Comparison of ENCODE assay signal across 16 mouse cellular contexts in the genomic region with DNA sequence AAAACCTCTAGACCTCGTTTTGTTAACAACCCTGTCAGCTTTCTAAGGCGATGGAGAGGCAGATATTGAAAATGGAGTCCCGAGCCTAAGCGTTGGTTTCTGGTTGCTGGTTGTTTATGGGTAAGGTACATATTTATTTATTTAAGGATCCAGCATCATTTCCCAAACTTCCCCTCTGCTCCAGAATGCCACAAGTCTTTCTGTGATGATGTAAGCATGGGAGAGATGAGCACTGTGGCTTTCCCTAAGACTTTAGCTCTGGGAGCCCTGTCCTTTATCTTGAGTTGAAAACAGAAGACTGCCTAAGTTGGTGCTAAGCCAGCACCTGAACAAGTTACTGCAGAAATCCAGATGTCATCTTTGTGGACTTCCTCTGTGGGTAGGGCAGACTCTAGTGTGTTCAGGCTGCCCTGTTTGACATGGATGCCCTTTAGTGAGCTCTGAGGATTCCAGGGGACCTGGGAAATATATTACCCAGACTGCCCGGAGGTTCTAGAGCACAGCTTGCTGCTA. TPM values are rescaled to one million over a fixed set of nuclear protein-coding genes. Genes with fewer than 3 reads are reported as not detected.
DNase-seq lines count a peak whose midpoint lies in the region; ATAC-seq and TF ChIP-seq lines count a peak whose summit lies in the region.
"Had no signal": no experiment of that assay in that cellular context is flagged by ENCODE, and none has a peak within 500 bp of the region (broad histone marks: within the 10 kb centered on the region; RNA-seq: fewer than 3 reads in every experiment).

No protein-coding gene starts in this region.

- ATAC-seq in hindbrain, embryonic 11.5 days (ENCODE audit: low FRiP score) = no peak
- ATAC-seq in hindbrain, embryonic 14.5 days (ENCODE audit: low FRiP score) = no peak
- no peak for ATAC-seq in embryonic facial prominence, embryonic 12.5 days (ENCODE audit: insufficient number of reproducible peaks, insufficient read depth, low FRiP score, low TSS enrichment)
- no peak for ATAC-seq in limb, embryonic 15.5 days (ENCODE audit: insufficient number of reproducible peaks, low FRiP score, low TSS enrichment, low read depth)
- ATAC-seq: CD4-positive, CD25-positive, alpha-beta regulatory T cell, adult 4 months had no signal

- H3K36me3 ChIP-seq in hindbrain, embryonic 11.5 days (ENCODE audit: control insufficient read depth, insufficient read depth, low read length) = no peaks in the 10 kb centered on the region
- H3K36me3 ChIP-seq in hindbrain, embryonic 14.5 days (replicated peaks; ENCODE audit: control insufficient read depth, insufficient read depth) = no peaks in the 10 kb centered on the region
- peaks cover 5% of the 10 kb centered on the region; the same call in 1 of the 2 replicates for H3K36me3 ChIP-seq in embryonic facial prominence, embryonic 12.5 days
- no peaks in the 10 kb centered on the region for H3K36me3 ChIP-seq in limb, embryonic 15.5 days

- peak overlapping the region; percentile 46; the same call in 1 of the 2 replicates for H3K4me3 ChIP-seq in hindbrain, embryonic 11.5 days (ENCODE audit: low read depth, low read length)
- H3K4me3 ChIP-seq in hindbrain, embryonic 14.5 days (replicated peaks; ENCODE audit: low read length) = no peak overlapping the region
- H3K4me3 ChIP-seq in embryonic facial prominence, embryonic 12.5 days = peak overlapping the region; percentile 59
- peak overlapping the region; percentile 59; the same call in 1 of the 2 replicates for H3K4me3 ChIP-seq in limb, embryonic 15.5 days
- H3K4me3 ChIP-seq in lung, adult 2 months (replicated peaks; ENCODE audit: extremely low read depth, low read depth, low read length) = no peak overlapping the region

- H3K27me3 ChIP-seq in hindbrain, embryonic 11.5 days (ENCODE audit: control insufficient read depth, insufficient read depth, low read length) = peaks cover 92% of the 10 kb centered on the region
- peaks cover 97% of the 10 kb centered on the region for H3K27me3 ChIP-seq in hindbrain, embryonic 14.5 days (ENCODE audit: control insufficient read depth, insufficient read depth, low read length)
- H3K27me3 ChIP-seq in embryonic facial prominence, embryonic 12.5 days = peaks cover 43% of the 10 kb centered on the region
- peaks cover 97% of the 10 kb centered on the region for H3K27me3 ChIP-seq in limb, embryonic 15.5 days

- no peak overlapping the region for H3K27ac ChIP-seq in hindbrain, embryonic 11.5 days (ENCODE audit: low read depth, low read length)
- no peak overlapping the region for H3K27ac ChIP-seq in hindbrain, embryonic 14.5 days
- peak overlapping the region; percentile 83 for H3K27ac ChIP-seq in embryonic facial prominence, embryonic 12.5 days
- H3K27ac ChIP-seq in limb, embryonic 15.5 days = no peak overlapping the region

- no peak for TF ChIP-seq CTCF in lung, adult 2 months (IDR thresholded peaks at IDR 0.05; ENCODE audit: insufficient read depth, low read length)

- 11% methylated on average over 5 of the region's 5 CpGs for WGBS in hindbrain, embryonic 11.5 days
- 7% methylated on average over 5 of the region's 5 CpGs for WGBS in hindbrain, embryonic 14.5 days
- 15% methylated on average over 5 of the region's 5 CpGs for WGBS in embryonic facial prominence, embryonic 12.5 days
- WGBS in limb, embryonic 15.5 days = 34% methylated on average over 5 of the region's 5 CpGs
- 22% methylated on average over 5 of the region's 5 CpGs for WGBS in lung, adult 2 months

- peaks cover 14% of the 10 kb centered on the region; the same call in 1 of the 2 replicates for H3K4me1 ChIP-seq in hindbrain, embryonic 11.5 days (replicated peaks; ENCODE audit: control insufficient read depth, insufficient read depth, low read length)
- peaks cover 6% of the 10 kb centered on the region; the same call in 1 of the 2 replicates for H3K4me1 ChIP-seq in hindbrain, embryonic 14.5 days (replicated peaks; ENCODE audit: control insufficient read depth, insufficient read depth, low read length)
- peaks cover 34% of the 10 kb centered on the region for H3K4me1 ChIP-seq in embryonic facial prominence, embryonic 12.5 days
- H3K4me1 ChIP-seq in limb, embryonic 15.5 days = peaks cover 58% of the 10 kb centered on the region
- H3K4me1 ChIP-seq in lung, adult 2 months (ENCODE audit: control insufficient read depth, insufficient read depth, low read length) = peaks cover 6% of the 10 kb centered on the region

- H3K4me2 ChIP-seq in hindbrain, embryonic 11.5 days (replicated peaks; ENCODE audit: low read depth, low read length) = no peak overlapping the region
- H3K4me2 ChIP-seq in hindbrain, embryonic 14.5 days (replicated peaks) = no peak overlapping the region
- peak overlapping the region; percentile 59 for H3K4me2 ChIP-seq in embryonic facial prominence, embryonic 12.5 days (replicated peaks)
- peak overlapping the region; percentile 89; the same call in 1 of the 2 replicates for H3K4me2 ChIP-seq in limb, embryonic 15.5 days

- H3K9ac ChIP-seq in hindbrain, embryonic 11.5 days (ENCODE audit: low read depth, low read length) = no peak overlapping the region
- H3K9ac ChIP-seq in hindbrain, embryonic 14.5 days = no peak overlapping the region
- H3K9ac ChIP-seq in embryonic facial prominence, embryonic 12.5 days = peak overlapping the region; percentile 70
- H3K9ac ChIP-seq in limb, embryonic 15.5 days = no peak overlapping the region
- H3K9ac ChIP-seq: lung, embryonic 14.5 days had no signal

- peak; percentile 46 for DNase-seq in hindbrain, embryonic 11.5 days (ENCODE audit: low spot score)
- no peak for DNase-seq in hindbrain, embryonic 14.5 days (ENCODE audit: low spot score)
- peak; percentile 7 for DNase-seq in MN1 (ENCODE audit: low spot score)
- no peak for DNase-seq in lung, adult 2 months
- no peak for DNase-seq in adrenal gland, postnatal 10 days
- DNase-seq: adrenal gland, adult 8-10 months; cerebellum, postnatal 36 days; right cerebral cortex, adult 18-20 months; thymus, postnatal 4 days had no signal

- no peaks in the 10 kb centered on the region for H3K9me3 ChIP-seq in hindbrain, embryonic 11.5 days (ENCODE audit: control insufficient read depth, low read length)
- 0 out of 2 replicates have a peak, but pooled peaks cover 3% of the 10 kb centered on the region for H3K9me3 ChIP-seq in hindbrain, embryonic 14.5 days (ENCODE audit: control insufficient read depth, low read length)
- H3K9me3 ChIP-seq in embryonic facial prominence, embryonic 12.5 days = no peaks in the 10 kb centered on the region
- no peaks in the 10 kb centered on the region for H3K9me3 ChIP-seq in limb, embryonic 15.5 days

- TF ChIP-seq POLR2A in lung, adult 2 months (IDR thresholded peaks at IDR 0.05; ENCODE audit: borderline replicate concordance, extremely low read depth, low read depth, low read length) = no peak

RNA-seq across cellular contexts. Expression of a gene that starts 1.8 kb away (rescaled TPM):
- 6.8 and 8.3 TPM in 2 replicates for polyA plus RNA-seq in hindbrain, embryonic 11.5 days (2014; fragmentation: Nextera tagmentation; extraction: Ambion mirVana)
- polyA plus RNA-seq in hindbrain, embryonic 14.5 days (2014; fragmentation: Nextera tagmentation; extraction: Ambion mirVana) = 0.55 and 0.64 TPM in 2 replicates
- 33.2 and 38.0 TPM in 2 replicates for polyA plus RNA-seq in embryonic facial prominence, embryonic 12.5 days (2016; fragmentation: Nextera tagmentation; extraction: Ambion mirVana)
- polyA plus RNA-seq in limb, embryonic 15.5 days (2015; fragmentation: Nextera tagmentation; extraction: Ambion mirVana) = 3.9 and 4.3 TPM in 2 replicates
- polyA plus RNA-seq in lung, adult 2 months (2012; rRNA removed) = 0.18 and 0.37 TPM in 2 replicates
- total RNA-seq in adrenal gland, postnatal 10 days (2021) = under 1 TPM in 1 of 2 experiments, not detected in 1; 0.36 TPM
- total RNA-seq: hematopoietic stem cell, adult 5-6 weeks; megakaryocyte, adult 5-6 weeks had no signal
- polyA plus RNA-seq: CD4-positive, CD25-positive, alpha-beta regulatory T cell, adult 4 months; large intestine, adult 2 months; lung, embryonic 14.5 days had no signal

Comparison
In these comparisons a context has a peak if more than half of its experiments do, and no peak if none do; other contexts are left out.
1. DNase-seq: peak in hindbrain, embryonic 11.5 days (single experiment) and MN1 (single experiment); none in hindbrain, embryonic 14.5 days (single experiment), lung, adult 2 months (single experiment) and adrenal gland, postnatal 10 days (single experiment).
2. H3K4me3 ChIP-seq: peak in hindbrain, embryonic 11.5 days (single experiment), embryonic facial prominence, embryonic 12.5 days (single experiment) and limb, embryonic 15.5 days (single experiment); none in hindbrain, embryonic 14.5 days (single experiment) and lung, adult 2 months (single experiment).
3. H3K4me2 ChIP-seq: peak in embryonic facial prominence, embryonic 12.5 days (single experiment) and limb, embryonic 15.5 days (single experiment); none in hindbrain, embryonic 11.5 days (single experiment) and hindbrain, embryonic 14.5 days (single experiment).